Mouse (Mus musculus) lung, postnatal 0 days (tissue): ENCODE measurements around the gene Nol4l. TPM values are rescaled to one million over a fixed set of nuclear protein-coding genes. Genes with fewer than 3 reads are reported as not detected.
A peak's percentile ranks its signal among the peaks of the same experiment; 100 is the strongest.

Experiments
- ATAC-seq: fragments of 200-750 bp; cut with Nextera tagmentation; 2 replicates; pipeline ENCODE4 v1.8.0; 2017; ENCODE audit warnings: moderate library complexity
- DNase-seq: peaks from one replicate; pipeline ENCODE4 v3.0.0-alpha.2; 2016; ENCODE audit warnings: low spot score
- H3K27ac ChIP-seq: fragments of 300-500 bp; sonication (generic); 2 replicates; pipeline ENCODE4 v1.5.1; 2014; ENCODE audit warnings: antibody characterized with exemption, mild to moderate bottlenecking, low read length, mixed read lengths
- H3K27me3 ChIP-seq: fragments of 300-500 bp; sonication (generic); replicated peaks from 2 replicates; pipeline ENCODE4 v1.6.1; 2014; ENCODE audit warnings: low read length, mixed read lengths; ENCODE audit not compliant: insufficient read depth
- H3K36me3 ChIP-seq: fragments of 300-500 bp; sonication (generic); 2 replicates; pipeline ENCODE4 v1.6.1; 2014; ENCODE audit warnings: low read length, mixed read lengths; ENCODE audit not compliant: insufficient read depth
- H3K4me1 ChIP-seq: fragments of 300-500 bp; sonication (generic); 2 replicates; pipeline ENCODE4 v1.6.1; 2014; ENCODE audit warnings: antibody characterized with exemption, low read depth, low read length, mixed read lengths; ENCODE audit not compliant: insufficient read depth
- H3K4me2 ChIP-seq: fragments of 300-500 bp; sonication (generic); replicated peaks from 2 replicates; pipeline ENCODE4 v1.6.1; 2014; ENCODE audit warnings: low read depth, mild to moderate bottlenecking, low read length, moderate library complexity, mixed read lengths
- H3K4me3 ChIP-seq: fragments of 300-500 bp; sonication (generic); 2 replicates; pipeline ENCODE4 v1.5.1; 2014; ENCODE audit warnings: low read depth, low read length
- H3K9ac ChIP-seq: fragments of 300-500 bp; sonication (generic); replicated peaks from 2 replicates; pipeline ENCODE4 v1.6.1; 2014; ENCODE audit warnings: low read depth, mild to moderate bottlenecking
- H3K9me3 ChIP-seq: fragments of 300-500 bp; sonication (generic); 2 replicates; pipeline ENCODE4 v1.6.1; 2016; ENCODE audit warnings: low read length, mixed read lengths
- CTCF ChIP-seq: IDR thresholded peaks from 2 replicates; pipeline ENCODE4 v1.5.1; 2016; ENCODE audit warnings: antibody characterized with exemption, mild to moderate bottlenecking
- EP300 ChIP-seq: IDR thresholded peaks from 2 replicates; pipeline ENCODE4 v1.6.1; 2016; ENCODE audit warnings: antibody characterized with exemption, mild to moderate bottlenecking, control low read depth
- WGBS: fragments of 180-500 bp; shearing (Covaris S2); extraction: QIAGEN DNeasy Blood & Tissue Kit; methylation state at CpG from one replicate; pipeline ENCODE4 v1.1.7; 2014; 5-methylcytosine and 5-hydroxymethylcytosine counted together
- polyA plus RNA-seq: library from polyadenylated mRNA; unstranded; fragments of >200 nt; fragmentation: Nextera tagmentation; extraction: Ambion mirVana; gene quantifications from 2 replicates; pipeline ENCODE4 v1.2.1, GENCODE M21; 2015

Gene Nol4l
- polyA plus RNA-seq, 1 experiment from 2014 or later: 8.3 TPM

GRCm38 (mm10) chr2:153417841-153418240 lies 111.9 kb downstream of the Nol4l start:
- 93% methylated on average over 12 of the region's 12 CpGs for WGBS
- no peak overlapping the region for H3K4me3 ChIP-seq
- no peak overlapping the region for H3K4me2 ChIP-seq
- DNase-seq: no peak
- peaks cover 44% of the 10 kb centered on the region for H3K36me3 ChIP-seq
- TF ChIP-seq EP300 (no peak), CTCF (no peak)
- H3K9ac ChIP-seq: no peak overlapping the region
- H3K27me3 ChIP-seq: no peaks in the 10 kb centered on the region
- no peak for ATAC-seq
- H3K9me3 ChIP-seq: no peaks in the 10 kb centered on the region
- peaks cover 3% of the 10 kb centered on the region; the same call in 1 of the 2 replicates for H3K4me1 ChIP-seq
- no peak overlapping the region for H3K27ac ChIP-seq

- Histone ChIP-seq H3K27ac (no peak overlapping the region), H3K9ac (no peak overlapping the region), H3K27me3 (no peaks in the 10 kb centered on the region), H3K9me3 (no peaks in the 10 kb centered on the region), H3K4me3 (no peak overlapping the region), H3K4me1 (no peaks in the 10 kb centered on the region), H3K4me2 (no peak overlapping the region), H3K36me3 (peaks cover 53% of the 10 kb centered on the region)
- DNase-seq (no peak), ATAC-seq (peak; percentile 37; the same call in 1 of the 2 replicates)
- no peak for TF ChIP-seq EP300
- TF ChIP-seq CTCF: peak; percentile 64
- 17% methylated on average over 2 of the region's 2 CpGs for WGBS
Measured at GRCm38 (mm10) chr2:153414607-153415006, 115.2 kb downstream of the Nol4l start.

GRCm38 (mm10) chr2:153412563-153412962 lies 117.2 kb downstream of the Nol4l start:
- no peak overlapping the region for H3K9ac ChIP-seq
- H3K4me3 ChIP-seq: no peak overlapping the region
- TF ChIP-seq EP300: no peak
- TF ChIP-seq CTCF: peak; percentile 30
- no peaks in the 10 kb centered on the region for H3K4me1 ChIP-seq
- 65% methylated on average over 6 of the region's 6 CpGs for WGBS
- H3K4me2 ChIP-seq: no peak overlapping the region
- H3K36me3 ChIP-seq: peaks cover 37% of the 10 kb centered on the region
- ATAC-seq (no peak), DNase-seq (no peak)
- no peaks in the 10 kb centered on the region for H3K9me3 ChIP-seq
- H3K27ac ChIP-seq: no peak overlapping the region
- H3K27me3 ChIP-seq: no peaks in the 10 kb centered on the region

- Histone ChIP-seq H3K4me2 (no peak overlapping the region), H3K27ac (no peak overlapping the region), H3K36me3 (peaks cover 27% of the 10 kb centered on the region), H3K4me1 (no peaks in the 10 kb centered on the region), H3K9ac (no peak overlapping the region), H3K4me3 (no peak overlapping the region), H3K9me3 (no peaks in the 10 kb centered on the region), H3K27me3 (no peaks in the 10 kb centered on the region)
- ATAC-seq (no peak), DNase-seq (no peak)
- TF ChIP-seq CTCF (no peak), EP300 (no peak)
- 69% methylated on average over 9 of the region's 9 CpGs for WGBS
Measured at GRCm38 (mm10) chr2:153411557-153411956, 118.2 kb downstream of the Nol4l start.

GRCm38 (mm10) chr2:153408971-153409370 lies 120.8 kb downstream of the Nol4l start:
- no peaks in the 10 kb centered on the region for H3K9me3 ChIP-seq
- H3K27me3 ChIP-seq: no peaks in the 10 kb centered on the region
- no peak overlapping the region for H3K27ac ChIP-seq
- no peak overlapping the region for H3K4me2 ChIP-seq
- H3K4me3 ChIP-seq: no peak overlapping the region
- no peak for ATAC-seq
- 76% methylated on average over 3 of the region's 3 CpGs for WGBS
- TF ChIP-seq EP300 (no peak), CTCF (no peak)
- no peak overlapping the region for H3K9ac ChIP-seq
- peaks cover 18% of the 10 kb centered on the region; the same call in 1 of the 2 replicates for H3K36me3 ChIP-seq
- peaks cover 6% of the 10 kb centered on the region; the same call in 1 of the 2 replicates for H3K4me1 ChIP-seq
- DNase-seq: no peak

GRCm38 (mm10) chr2:153406882-153407281 lies 122.9 kb downstream of the Nol4l start:
- TF ChIP-seq CTCF (no peak), EP300 (no peak)
- Histone ChIP-seq H3K9ac (no peak overlapping the region), H3K27ac (no peak overlapping the region), H3K27me3 (no peaks in the 10 kb centered on the region), H3K4me1 (peaks cover 6% of the 10 kb centered on the region; the same call in 1 of the 2 replicates), H3K36me3 (peaks cover 19% of the 10 kb centered on the region), H3K9me3 (no peaks in the 10 kb centered on the region), H3K4me2 (no peak overlapping the region), H3K4me3 (no peak overlapping the region)
- WGBS: 65% methylated on average over 6 of the region's 6 CpGs
- DNase-seq: no peak
- no peak for ATAC-seq

GRCm38 (mm10) chr2:153404882-153405281 lies 124.9 kb downstream of the Nol4l start:
- H3K4me1 ChIP-seq: peaks cover 6% of the 10 kb centered on the region; the same call in 1 of the 2 replicates
- ATAC-seq (peak; percentile 31; the same call in 1 of the 2 replicates), DNase-seq (no peak)
- no peaks in the 10 kb centered on the region for H3K9me3 ChIP-seq
- H3K27ac ChIP-seq: no peak overlapping the region
- no peak overlapping the region for H3K4me3 ChIP-seq
- TF ChIP-seq CTCF: no peak
- no peak for TF ChIP-seq EP300
- no peak overlapping the region for H3K9ac ChIP-seq
- 49% methylated on average over 3 of the region's 3 CpGs for WGBS
- no peaks in the 10 kb centered on the region for H3K27me3 ChIP-seq
- H3K4me2 ChIP-seq: no peak overlapping the region
- H3K36me3 ChIP-seq: peaks cover 26% of the 10 kb centered on the region
